Mouse (Mus musculus): Measurements from ENCODE around the gene Shroom3.

DNA sequence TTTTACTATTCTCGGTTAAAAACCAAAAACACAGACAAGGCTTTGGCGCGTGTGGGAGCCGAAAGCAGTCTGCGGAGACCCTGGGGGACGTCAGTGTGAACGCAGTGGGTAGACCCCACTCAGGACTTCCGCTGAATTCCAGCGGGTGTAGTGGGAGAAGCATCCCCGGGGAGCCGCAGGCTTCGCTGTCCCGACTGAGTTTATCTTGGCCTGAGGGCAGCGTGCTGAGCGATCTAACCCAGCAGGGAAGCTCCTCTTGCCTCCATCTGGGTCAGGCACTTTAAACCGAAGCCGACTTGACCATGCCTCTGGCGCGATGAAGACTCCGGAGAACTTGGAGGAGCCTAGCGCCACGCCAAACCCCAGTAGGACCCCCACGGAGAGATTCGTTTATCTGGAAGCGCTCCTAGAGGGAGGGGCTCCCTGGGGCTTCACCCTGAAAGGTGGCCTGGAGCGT lies at the start of gene Shroom3:
- TF ChIP-seq CTCF (IDR thresholded peaks at IDR 0.05; ENCODE audit: control insufficient read depth, insufficient read depth, insufficient read length) (no peak), MAX (IDR thresholded peaks at IDR 0.05) (no peak), CEBPB (IDR thresholded peaks at IDR 0.05; ENCODE audit: low read depth) (no peak), USF1 (IDR thresholded peaks at IDR 0.05; ENCODE audit: low read depth) (no peak), FOSL1 (IDR thresholded peaks at IDR 0.05; ENCODE audit: insufficient read depth, low read length, poor library complexity, severe bottlenecking) (no peak), MYOG (IDR thresholded peaks at IDR 0.05; ENCODE audit: control insufficient read depth, extremely low read depth, insufficient read length) (no peak)
